Mouse (Mus musculus): ENCODE measurements around the gene Stard3nl. TPM values are rescaled to one million over a fixed set of nuclear protein-coding genes. Genes with fewer than 3 reads are reported as not detected.

Stard3nl gene
- polyA plus RNA-seq (2012; rRNA removed): 35.0 and 44.2 TPM in 2 replicates

GRCm38 (mm10) chr13:19395688-19396354, at the start of gene Stard3nl:
Stard3nl (minus strand) TSS chr13:19395795.
- under 1% methylated on average over 37 of the region's 37 CpGs for WGBS
- Histone ChIP-seq H3K4me3 (replicated peaks; ENCODE audit: extremely low read depth, low read depth, low read length) (peak within 1 kb of the TSS; percentile 93), H3K4me1 (ENCODE audit: control insufficient read depth, insufficient read depth, low read length) (peaks cover 6% of the 10 kb centered on the region)
- DNase-seq: peak; percentile 97
- TF ChIP-seq POLR2A (IDR thresholded peaks at IDR 0.05; ENCODE audit: borderline replicate concordance, extremely low read depth, low read depth, low read length) (no peak), CTCF (IDR thresholded peaks at IDR 0.05; ENCODE audit: insufficient read depth, low read length) (no peak)

DNA sequence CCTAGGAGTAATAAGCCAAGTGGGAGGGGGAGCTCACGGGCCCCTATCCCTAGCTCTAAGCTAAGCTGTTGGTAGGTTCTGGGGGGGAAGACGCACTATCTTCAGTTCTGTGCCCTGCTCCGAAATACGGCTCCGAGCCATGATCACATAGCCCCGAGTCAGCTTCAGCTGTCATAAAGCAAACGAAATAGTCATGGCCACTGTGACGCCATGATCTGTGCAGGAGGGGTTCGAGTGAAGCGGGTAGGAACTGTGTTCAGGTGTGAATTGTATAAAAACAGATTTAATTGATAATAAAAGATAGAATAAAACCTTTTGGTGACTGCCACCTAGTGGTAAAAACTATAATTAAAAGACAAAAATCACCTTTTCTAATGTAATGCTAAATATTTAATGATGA, 42.4 kb upstream of the Stard3nl start:
- peak; percentile 20 for DNase-seq
- no peaks in the 10 kb centered on the region for H3K4me1 ChIP-seq (ENCODE audit: control insufficient read depth, insufficient read depth, low read length)
- H3K4me3 ChIP-seq (replicated peaks; ENCODE audit: extremely low read depth, low read depth, low read length): no peak overlapping the region
- no peak for TF ChIP-seq POLR2A (IDR thresholded peaks at IDR 0.05; ENCODE audit: borderline replicate concordance, extremely low read depth, low read depth, low read length)
- peak; percentile 8; the same call in 1 of the 2 replicates for TF ChIP-seq CTCF (IDR thresholded peaks at IDR 0.05; ENCODE audit: insufficient read depth, low read length)
- WGBS: 61% methylated on average over 10 of the region's 10 CpGs

DNA sequence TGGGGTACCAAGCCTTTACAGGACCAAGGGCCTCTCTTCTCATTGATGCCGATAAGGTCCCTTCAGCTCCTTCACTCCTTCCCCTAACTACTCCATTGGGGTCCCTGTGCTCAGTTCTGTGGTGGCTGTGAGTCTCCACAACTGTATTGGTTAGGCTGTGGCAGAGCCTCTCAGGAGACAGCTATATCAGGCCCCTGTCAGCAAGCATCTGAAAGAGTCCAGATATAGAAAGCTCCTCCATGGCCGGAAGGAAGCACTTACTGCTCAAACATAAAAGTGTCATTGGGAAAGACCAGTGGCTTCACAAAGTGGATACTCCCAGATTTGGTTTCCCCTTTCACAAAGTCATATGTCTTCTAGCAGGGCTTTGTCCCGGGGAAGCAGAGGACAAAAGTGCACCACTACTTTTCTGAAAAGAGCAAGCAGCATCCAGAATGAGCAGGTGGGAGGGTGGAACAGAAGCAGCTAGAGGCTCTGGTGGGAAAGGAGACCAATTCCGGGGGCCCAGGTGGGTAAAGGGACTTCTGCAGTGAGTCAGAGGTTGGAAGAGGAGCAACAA, 34.3 kb upstream of the Stard3nl start:
- Histone ChIP-seq H3K4me3 (replicated peaks; ENCODE audit: extremely low read depth, low read depth, low read length) (no peak overlapping the region), H3K4me1 (ENCODE audit: control insufficient read depth, insufficient read depth, low read length) (no peaks in the 10 kb centered on the region)
- TF ChIP-seq CTCF (IDR thresholded peaks at IDR 0.05; ENCODE audit: insufficient read depth, low read length) (no peak), POLR2A (IDR thresholded peaks at IDR 0.05; ENCODE audit: borderline replicate concordance, extremely low read depth, low read depth, low read length) (no peak)
- 76% methylated on average over 4 of the region's 4 CpGs for WGBS
- no peak for DNase-seq

DNA sequence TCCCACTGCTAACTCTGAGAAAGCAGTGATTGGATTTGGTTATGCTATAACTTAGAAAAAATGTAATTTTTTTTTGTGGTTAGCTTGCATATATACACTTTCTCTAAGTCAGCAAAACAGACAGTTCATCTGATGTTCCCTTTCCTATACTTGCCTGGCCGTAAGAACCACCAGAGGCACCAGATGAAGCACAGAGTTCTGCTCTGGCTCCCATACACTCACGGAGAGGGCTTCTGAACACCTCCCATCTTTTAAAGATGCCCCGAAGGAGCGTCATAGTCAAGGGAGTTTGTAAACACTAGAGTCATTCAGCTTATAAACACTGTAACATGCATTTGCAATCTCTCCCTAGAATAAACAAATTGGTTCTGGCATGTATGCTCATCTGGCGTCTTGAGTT, 32.5 kb upstream of the Stard3nl start:
- no peak for TF ChIP-seq POLR2A (IDR thresholded peaks at IDR 0.05; ENCODE audit: borderline replicate concordance, extremely low read depth, low read depth, low read length)
- TF ChIP-seq CTCF (IDR thresholded peaks at IDR 0.05; ENCODE audit: insufficient read depth, low read length): no peak
- Histone ChIP-seq H3K4me3 (replicated peaks; ENCODE audit: extremely low read depth, low read depth, low read length) (no peak overlapping the region), H3K4me1 (ENCODE audit: control insufficient read depth, insufficient read depth, low read length) (no peaks in the 10 kb centered on the region)
- no peak for DNase-seq
- 48% methylated on average over 5 of the region's 5 CpGs for WGBS

DNA sequence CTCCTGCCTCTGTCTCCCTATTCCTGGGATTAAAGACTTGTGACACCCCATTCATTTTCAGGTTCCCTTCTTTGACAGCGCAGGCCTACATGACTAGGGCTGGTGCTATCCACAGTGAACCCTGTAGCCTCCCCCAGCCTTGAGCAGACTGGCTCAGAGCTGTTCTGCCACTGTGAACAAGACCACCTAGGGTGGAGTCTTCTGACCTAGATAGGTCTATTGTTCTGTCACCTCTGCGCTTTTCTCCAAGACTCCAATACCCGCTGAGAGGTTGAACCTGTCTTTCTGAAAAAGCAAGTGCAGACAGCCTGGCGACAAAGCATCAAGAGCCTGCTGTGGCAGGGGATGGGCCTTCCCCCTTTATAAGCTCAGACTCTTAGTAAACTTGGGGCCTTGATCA, 29.0 kb upstream of the Stard3nl start:
- no peak for DNase-seq
- H3K4me1 ChIP-seq (ENCODE audit: control insufficient read depth, insufficient read depth, low read length): no peaks in the 10 kb centered on the region
- TF ChIP-seq CTCF (IDR thresholded peaks at IDR 0.05; ENCODE audit: insufficient read depth, low read length) (no peak), POLR2A (IDR thresholded peaks at IDR 0.05; ENCODE audit: borderline replicate concordance, extremely low read depth, low read depth, low read length) (no peak)
- no peak overlapping the region for H3K4me3 ChIP-seq (replicated peaks; ENCODE audit: extremely low read depth, low read depth, low read length)
- 90% methylated on average over 4 of the region's 4 CpGs for WGBS

DNA sequence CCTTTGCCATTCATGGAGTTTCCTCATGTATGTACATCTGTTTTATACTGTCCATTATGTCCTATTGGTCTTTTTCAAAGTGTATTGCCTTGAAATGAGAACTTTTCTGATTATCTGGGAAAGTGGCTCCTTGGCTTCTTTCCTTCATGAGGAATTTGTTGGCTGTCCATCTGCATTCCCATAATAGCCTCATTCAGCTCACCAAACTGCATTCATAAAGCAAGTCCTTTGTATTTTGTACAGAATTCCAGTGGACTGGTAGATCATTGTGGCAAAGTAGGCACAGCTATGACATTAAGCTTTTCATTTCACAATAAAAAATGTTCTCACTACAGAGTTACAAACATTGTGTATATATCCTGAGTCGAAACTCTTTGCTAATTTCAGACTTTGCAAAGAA, 26.9 kb upstream of the Stard3nl start:
- Histone ChIP-seq H3K4me1 (ENCODE audit: control insufficient read depth, insufficient read depth, low read length) (no peaks in the 10 kb centered on the region), H3K4me3 (replicated peaks; ENCODE audit: extremely low read depth, low read depth, low read length) (no peak overlapping the region)
- 80% methylated on average over 1 of the region's 1 CpGs for WGBS
- TF ChIP-seq CTCF (IDR thresholded peaks at IDR 0.05; ENCODE audit: insufficient read depth, low read length) (no peak), POLR2A (IDR thresholded peaks at IDR 0.05; ENCODE audit: borderline replicate concordance, extremely low read depth, low read depth, low read length) (no peak)
- no peak for DNase-seq

GRCm38 (mm10) chr13:19417885-19418521, 22.4 kb upstream of the Stard3nl start:
- 65% methylated on average over 4 of the region's 4 CpGs for WGBS
- TF ChIP-seq POLR2A (IDR thresholded peaks at IDR 0.05; ENCODE audit: borderline replicate concordance, extremely low read depth, low read depth, low read length): no peak
- TF ChIP-seq CTCF (IDR thresholded peaks at IDR 0.05; ENCODE audit: insufficient read depth, low read length): no peak
- H3K4me3 ChIP-seq (replicated peaks; ENCODE audit: extremely low read depth, low read depth, low read length): no peak overlapping the region
- DNase-seq: no peak
- no peaks in the 10 kb centered on the region for H3K4me1 ChIP-seq (ENCODE audit: control insufficient read depth, insufficient read depth, low read length)

DNA sequence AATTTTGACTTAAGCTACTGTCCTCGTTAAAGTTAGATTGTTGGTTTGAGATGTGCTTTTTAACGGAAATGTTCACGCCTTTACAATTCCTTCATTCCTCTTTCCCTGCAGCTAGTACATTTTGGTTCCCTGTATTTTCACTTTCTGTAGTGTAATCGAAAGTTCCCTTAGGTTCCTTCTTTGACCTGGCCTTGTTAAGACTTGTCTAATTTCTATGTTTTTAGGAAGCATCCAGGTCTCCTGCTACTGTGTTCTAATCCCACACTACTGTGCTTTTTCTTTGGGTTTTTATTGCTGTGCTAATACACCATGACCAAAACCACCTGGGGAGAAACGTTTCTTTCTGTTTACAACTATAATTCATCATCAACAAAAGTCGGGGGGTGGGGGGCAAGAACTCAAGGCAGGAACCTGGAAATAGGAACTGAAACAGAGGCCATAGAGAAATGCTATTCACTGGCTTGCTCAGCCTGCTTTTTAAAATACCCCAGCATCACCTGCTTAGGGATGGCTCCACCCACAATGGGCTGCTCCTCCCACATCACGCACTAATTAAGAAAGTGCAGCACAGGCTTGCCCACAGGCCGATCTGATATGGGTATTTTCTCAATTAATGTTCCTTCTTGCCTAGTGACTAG, 20.4 kb upstream of the Stard3nl start:
- Histone ChIP-seq H3K4me3 (replicated peaks; ENCODE audit: extremely low read depth, low read depth, low read length) (no peak overlapping the region), H3K4me1 (ENCODE audit: control insufficient read depth, insufficient read depth, low read length) (no peaks in the 10 kb centered on the region)
- TF ChIP-seq CTCF (IDR thresholded peaks at IDR 0.05; ENCODE audit: insufficient read depth, low read length) (no peak), POLR2A (IDR thresholded peaks at IDR 0.05; ENCODE audit: borderline replicate concordance, extremely low read depth, low read depth, low read length) (no peak)
- WGBS: 61% methylated on average over 8 of the region's 8 CpGs
- no peak for DNase-seq

DNA sequence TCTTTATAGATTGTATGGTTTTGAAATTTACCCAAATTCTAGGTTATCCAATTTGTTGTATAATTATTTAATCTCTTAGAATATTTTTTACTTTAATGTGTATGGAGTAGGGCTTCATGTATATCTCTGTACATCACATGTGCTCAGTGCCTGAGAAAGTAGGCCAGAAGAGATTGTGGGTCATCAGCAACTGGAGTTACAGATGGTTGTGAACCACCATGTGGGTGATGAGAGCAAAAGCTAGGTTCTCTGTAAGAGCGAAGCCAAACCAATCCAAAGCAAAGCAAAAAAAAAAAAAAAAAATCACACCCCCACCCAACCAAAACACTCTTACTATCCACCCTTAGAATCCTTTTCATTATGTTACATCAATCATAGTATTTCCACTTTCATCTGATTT, 19.7 kb upstream of the Stard3nl start:
- Histone ChIP-seq H3K4me1 (ENCODE audit: control insufficient read depth, insufficient read depth, low read length) (no peaks in the 10 kb centered on the region), H3K4me3 (replicated peaks; ENCODE audit: extremely low read depth, low read depth, low read length) (no peak overlapping the region)
- DNase-seq: no peak
- no peak for TF ChIP-seq CTCF (IDR thresholded peaks at IDR 0.05; ENCODE audit: insufficient read depth, low read length)
- no peak for TF ChIP-seq POLR2A (IDR thresholded peaks at IDR 0.05; ENCODE audit: borderline replicate concordance, extremely low read depth, low read depth, low read length)
- 88% methylated on average over 1 of the region's 1 CpGs for WGBS

Measured in lung, adult 2 months (tissue).